Mouse (Mus musculus) limb, embryonic 10.5 days (tissue): Measurements from ENCODE around the gene Cd300lf. TPM values are rescaled to one million over a fixed set of nuclear protein-coding genes. Genes with fewer than 3 reads are reported as not detected.

Source experiments
- DNase-seq: peaks from one replicate; pipeline ENCODE4 v3.0.0-alpha.2; 2017; ENCODE audit warnings: low spot score
- H3K27ac ChIP-seq: fragments of 300-500 bp; sonication (generic); 2 replicates; pipeline ENCODE4 v1.5.1; 2016; ENCODE audit warnings: mild to moderate bottlenecking
- H3K27me3 ChIP-seq: fragments of 300-500 bp; sonication (generic); 2 replicates; pipeline ENCODE4 v1.6.1; 2016; ENCODE audit warnings: low read depth, mild to moderate bottlenecking; ENCODE audit not compliant: poor library complexity, severe bottlenecking
- H3K36me3 ChIP-seq: fragments of 300-500 bp; sonication (generic); 2 replicates; pipeline ENCODE4 v1.6.1; 2016; ENCODE audit warnings: mild to moderate bottlenecking, moderate library complexity
- H3K4me1 ChIP-seq: fragments of 300-500 bp; sonication (generic); 2 replicates; pipeline ENCODE4 v1.6.1; 2016
- H3K4me3 ChIP-seq: fragments of 300-500 bp; sonication (generic); 2 replicates; pipeline ENCODE4 v1.5.1; 2016; ENCODE audit warnings: mild to moderate bottlenecking, moderate library complexity
- H3K9me3 ChIP-seq: fragments of 300-500 bp; sonication (generic); replicated peaks from 2 replicates; pipeline ENCODE4 v1.6.1; 2016; ENCODE audit warnings: mild to moderate bottlenecking
- WGBS: fragments of 180-500 bp; shearing (Covaris S2); methylation state at CpG from one replicate; pipeline ENCODE4 v1.1.7; 2016; 5-methylcytosine and 5-hydroxymethylcytosine counted together
- polyA plus RNA-seq: library from polyadenylated mRNA; unstranded; fragments of >200 nt; fragmentation: Nextera tagmentation; extraction: Ambion mirVana; gene quantifications from 2 replicates; pipeline ENCODE4 v1.2.1, GENCODE M21; 2016

The Cd300lf gene
- polyA plus RNA-seq: 0.06 TPM in 1 of 2 replicates, not detected in the other

- WGBS: 80% methylated on average over 8 of the region's 8 CpGs
- no peaks in the 10 kb centered on the region for H3K27me3 ChIP-seq
- H3K36me3 ChIP-seq: no peaks in the 10 kb centered on the region
- no peak within 1 kb of the TSS for H3K27ac ChIP-seq
- no peak for DNase-seq
- no peaks in the 10 kb centered on the region for H3K4me1 ChIP-seq
- no peaks in the 10 kb centered on the region for H3K9me3 ChIP-seq
- H3K4me3 ChIP-seq: no peak within 1 kb of the TSS
Observed at GRCm38 (mm10) chr11:115133800-115134199, at the start of gene Cd300lf. TSS of gene Cd300lf (minus strand) at chr11:115133992.

GRCm38 (mm10) chr11:115181913-115182638 lies 48.3 kb upstream of the Cd300lf start:
- WGBS: 24% methylated on average over 12 of the region's 12 CpGs
- H3K4me3 ChIP-seq: no peak overlapping the region

GRCm38 (mm10) chr11:115179881-115180280 lies 46.1 kb upstream of the Cd300lf start:
- Histone ChIP-seq H3K27me3 (peaks cover 20% of the 10 kb centered on the region), H3K4me3 (no peak overlapping the region), H3K36me3 (no peaks in the 10 kb centered on the region), H3K27ac (no peak overlapping the region), H3K4me1 (peaks cover 51% of the 10 kb centered on the region), H3K9me3 (no peaks in the 10 kb centered on the region)
- 75% methylated on average over 6 of the region's 6 CpGs for WGBS
- no peak for DNase-seq

More at GRCm38 (mm10) chr11:115181913-115182638, 48.3 kb upstream of the Cd300lf start:
- Histone ChIP-seq H3K27me3 (peaks cover 5% of the 10 kb centered on the region; the same call in 1 of the 2 replicates), H3K36me3 (no peaks in the 10 kb centered on the region), H3K9me3 (no peaks in the 10 kb centered on the region), H3K4me1 (peaks cover 43% of the 10 kb centered on the region), H3K27ac (no peak overlapping the region)
- DNase-seq: peak; percentile 92

GRCm38 (mm10) chr11:115179191-115179590 lies 45.4 kb upstream of the Cd300lf start:
- H3K27ac ChIP-seq: peak overlapping the region; percentile 6; the same call in 1 of the 2 replicates
- H3K4me1 ChIP-seq: peaks cover 58% of the 10 kb centered on the region
- H3K27me3 ChIP-seq: peaks cover 27% of the 10 kb centered on the region
- 76% methylated on average over 6 of the region's 6 CpGs for WGBS
- H3K36me3 ChIP-seq: no peaks in the 10 kb centered on the region
- DNase-seq: no peak
- no peaks in the 10 kb centered on the region for H3K9me3 ChIP-seq
- H3K4me3 ChIP-seq: no peak overlapping the region

GRCm38 (mm10) chr11:115178766-115179165 lies 45.0 kb upstream of the Cd300lf start:
- Histone ChIP-seq H3K9me3 (no peaks in the 10 kb centered on the region), H3K27me3 (peaks cover 31% of the 10 kb centered on the region), H3K4me3 (no peak overlapping the region), H3K27ac (no peak overlapping the region; the same call in 1 of the 2 replicates), H3K4me1 (peaks cover 62% of the 10 kb centered on the region), H3K36me3 (no peaks in the 10 kb centered on the region)
- DNase-seq: no peak
- 79% methylated on average over 2 of the region's 2 CpGs for WGBS

- 35% methylated on average over 10 of the region's 10 CpGs for WGBS
- Histone ChIP-seq H3K4me1 (peaks cover 73% of the 10 kb centered on the region), H3K27me3 (peaks cover 42% of the 10 kb centered on the region), H3K4me3 (no peak overlapping the region), H3K9me3 (no peaks in the 10 kb centered on the region), H3K36me3 (no peaks in the 10 kb centered on the region), H3K27ac (peak overlapping the region; percentile 61; the same call in 1 of the 2 replicates)
- DNase-seq: no peak
Observed at GRCm38 (mm10) chr11:115177559-115178195, 43.9 kb upstream of the Cd300lf start.

- no peaks in the 10 kb centered on the region for H3K9me3 ChIP-seq
- H3K4me3 ChIP-seq: no peak overlapping the region
- H3K36me3 ChIP-seq: no peaks in the 10 kb centered on the region
- H3K27ac ChIP-seq: peak overlapping the region; percentile 61
- H3K27me3 ChIP-seq: peaks cover 53% of the 10 kb centered on the region
- no peak for DNase-seq
- WGBS: 73% methylated on average over 24 of the region's 24 CpGs
- peaks cover 78% of the 10 kb centered on the region for H3K4me1 ChIP-seq
Observed at GRCm38 (mm10) chr11:115176399-115177190, 42.8 kb upstream of the Cd300lf start.

- H3K27ac ChIP-seq: peak overlapping the region; percentile 66
- no peaks in the 10 kb centered on the region for H3K36me3 ChIP-seq
- DNase-seq: no peak
- H3K4me1 ChIP-seq: peaks cover 77% of the 10 kb centered on the region
- H3K9me3 ChIP-seq: no peaks in the 10 kb centered on the region
- 11% methylated on average over 16 of the region's 16 CpGs for WGBS
- H3K27me3 ChIP-seq: peaks cover 58% of the 10 kb centered on the region
- no peak overlapping the region for H3K4me3 ChIP-seq
Observed at GRCm38 (mm10) chr11:115173549-115174339, 40.0 kb upstream of the Cd300lf start.

- no peak for DNase-seq
- peak overlapping the region; percentile 51; the same call in 1 of the 2 replicates for H3K27ac ChIP-seq
- no peaks in the 10 kb centered on the region for H3K9me3 ChIP-seq
- H3K4me3 ChIP-seq: no peak overlapping the region
- H3K27me3 ChIP-seq: peaks cover 58% of the 10 kb centered on the region
- H3K36me3 ChIP-seq: no peaks in the 10 kb centered on the region
- H3K4me1 ChIP-seq: peaks cover 71% of the 10 kb centered on the region
- 22% methylated on average over 4 of the region's 4 CpGs for WGBS
Observed at GRCm38 (mm10) chr11:115172825-115173287, 39.1 kb upstream of the Cd300lf start.

- no peaks in the 10 kb centered on the region for H3K9me3 ChIP-seq
- 29% methylated on average over 8 of the region's 8 CpGs for WGBS
- peak overlapping the region; percentile 38; the same call in 1 of the 2 replicates for H3K27ac ChIP-seq
- no peaks in the 10 kb centered on the region for H3K36me3 ChIP-seq
- 0 out of 2 replicates have a peak overlapping the region, but pooled peaks have one; percentile 2 for H3K4me3 ChIP-seq
- peaks cover 46% of the 10 kb centered on the region for H3K27me3 ChIP-seq
- DNase-seq: no peak
- H3K4me1 ChIP-seq: peaks cover 54% of the 10 kb centered on the region
Observed at GRCm38 (mm10) chr11:115171125-115171524, 37.3 kb upstream of the Cd300lf start.

GRCm38 (mm10) chr11:115169430-115169829 lies 35.6 kb upstream of the Cd300lf start:
- no peak overlapping the region for H3K4me3 ChIP-seq
- no peak for DNase-seq
- H3K27me3 ChIP-seq: peaks cover 54% of the 10 kb centered on the region
- no peak overlapping the region for H3K27ac ChIP-seq
- peaks cover 48% of the 10 kb centered on the region for H3K4me1 ChIP-seq
- H3K36me3 ChIP-seq: no peaks in the 10 kb centered on the region
- no peaks in the 10 kb centered on the region for H3K9me3 ChIP-seq
- 87% methylated on average over 4 of the region's 4 CpGs for WGBS
